Mouse (Mus musculus) erythroblast, embryonic 14.5 days (primary cell): ENCODE measurements around the gene Apol6.

Source experiments
- GATA1 ChIP-seq: IDR thresholded peaks from 2 replicates; pipeline ENCODE4 v1.6.1; 2012; ENCODE audit warnings: low read length, inconsistent platforms, mixed read lengths
- TAL1 ChIP-seq: IDR thresholded peaks from 3 replicates; pipeline ENCODE4 v1.6.1; 2012; ENCODE audit warnings: low read length, inconsistent platforms, mixed read lengths

GRCm38 (mm10) chr15:77070745-77071268 lies 26.3 kb downstream of the Apol6 start:
- TF ChIP-seq GATA1 (no peak), TAL1 (no peak)
